Mouse (Mus musculus): Measurements from ENCODE around the gene Hmx2.
A peak's percentile ranks its signal among the peaks of the same experiment; 100 is the strongest.

Gene Hmx2

GRCm38 (mm10) chr7:131548473-131548872, at the start of gene Hmx2:
Gene Hmx2, plus strand, starts transcription at chr7:131548773.
- DNase-seq (ENCODE audit: low read depth, low spot score), result no peak

GRCm38 (mm10) chr7:131503739-131504138, 44.8 kb upstream of the Hmx2 start:
- no peak for DNase-seq (ENCODE audit: low read depth, low spot score)

GRCm38 (mm10) chr7:131539979-131540378, 8.6 kb upstream of the Hmx2 start:
- peak; percentile 85 for DNase-seq (ENCODE audit: low read depth, low spot score)

GRCm38 (mm10) chr7:131541184-131542114, 7.1 kb upstream of the Hmx2 start:
- DNase-seq (ENCODE audit: low read depth, low spot score), result no peak

GRCm38 (mm10) chr7:131542115-131542871, 6.3 kb upstream of the Hmx2 start, which contains the start of gene Hmx3:
Gene Hmx3, plus strand, starts transcription at chr7:131542867.
- peak; percentile 41 for DNase-seq (ENCODE audit: low read depth, low spot score)

GRCm38 (mm10) chr7:131542872-131543622, 5.5 kb upstream of the Hmx2 start:
- DNase-seq (ENCODE audit: low read depth, low spot score), result no peak

GRCm38 (mm10) chr7:131543623-131544481, 4.7 kb upstream of the Hmx2 start:
- DNase-seq (ENCODE audit: low read depth, low spot score), result peak; percentile 37

GRCm38 (mm10) chr7:131544871-131545270, 3.7 kb upstream of the Hmx2 start:
- DNase-seq (ENCODE audit: low read depth, low spot score), result no peak

- no peak for DNase-seq (ENCODE audit: low read depth, low spot score)
Measured at GRCm38 (mm10) chr7:131545701-131546385, 2.7 kb upstream of the Hmx2 start.

GRCm38 (mm10) chr7:131546423-131546822, 2.1 kb upstream of the Hmx2 start:
- DNase-seq (ENCODE audit: low read depth, low spot score), result no peak

GRCm38 (mm10) chr7:131547481-131547880, 1.1 kb upstream of the Hmx2 start:
- DNase-seq (ENCODE audit: low read depth, low spot score), result no peak

- no peak for DNase-seq (ENCODE audit: low read depth, low spot score)
Measured at GRCm38 (mm10) chr7:131551471-131551870, 2.9 kb downstream of the Hmx2 start.

GRCm38 (mm10) chr7:131551931-131552741, 3.6 kb downstream of the Hmx2 start:
- no peak for DNase-seq (ENCODE audit: low read depth, low spot score)

GRCm38 (mm10) chr7:131552781-131553180, 4.2 kb downstream of the Hmx2 start:
- no peak for DNase-seq (ENCODE audit: low read depth, low spot score)

- DNase-seq (ENCODE audit: low read depth, low spot score), result peak; percentile 59
Measured at GRCm38 (mm10) chr7:131553771-131554175, 5.2 kb downstream of the Hmx2 start.

GRCm38 (mm10) chr7:131554341-131555180, 6.0 kb downstream of the Hmx2 start:
- DNase-seq (ENCODE audit: low read depth, low spot score), result peak; percentile 23

GRCm38 (mm10) chr7:131555301-131556081, 6.9 kb downstream of the Hmx2 start:
- DNase-seq (ENCODE audit: low read depth, low spot score), result peak; percentile 56

GRCm38 (mm10) chr7:131556116-131556515, 7.5 kb downstream of the Hmx2 start:
- peak; percentile 15 for DNase-seq (ENCODE audit: low read depth, low spot score)

Measured in CD4-positive, CD25-positive, alpha-beta regulatory T cell, adult 2 months (primary cell).